Mouse (Mus musculus) stomach, embryonic 16.5 days (tissue): Measurements from ENCODE around the gene Sik1. TPM values are rescaled to one million over a fixed set of nuclear protein-coding genes. Genes with fewer than 3 reads are reported as not detected.
A peak's percentile ranks its signal among the peaks of the same experiment; 100 is the strongest.

Source experiments
- ATAC-seq: fragments of 200-750 bp; cut with Nextera tagmentation; 2 replicates; pipeline ENCODE4 v1.8.0; 2017; ENCODE audit warnings: moderate number of reproducible peaks, moderate TSS enrichment; ENCODE audit not compliant: insufficient read depth, low FRiP score
- H3K27ac ChIP-seq: fragments of 300-500 bp; sonication (generic); 2 replicates; pipeline ENCODE4 v1.5.1; 2014; ENCODE audit warnings: low read length
- H3K27me3 ChIP-seq: fragments of 300-500 bp; sonication (generic); 2 replicates; pipeline ENCODE4 v1.6.1; 2014; ENCODE audit warnings: low read length, control low read depth, mixed read lengths; ENCODE audit not compliant: control insufficient read depth, insufficient read depth
- H3K36me3 ChIP-seq: fragments of 300-500 bp; sonication (generic); 2 replicates; pipeline ENCODE4 v1.6.1; 2014; ENCODE audit warnings: low read length; ENCODE audit not compliant: control insufficient read depth, insufficient read depth
- H3K4me1 ChIP-seq: fragments of 300-500 bp; sonication (generic); 2 replicates; pipeline ENCODE4 v1.6.1; 2014; ENCODE audit warnings: low read length, control low read depth, mixed read lengths; ENCODE audit not compliant: control insufficient read depth, insufficient read depth
- H3K4me2 ChIP-seq: fragments of 300-500 bp; sonication (generic); 2 replicates; pipeline ENCODE4 v1.6.1; 2014; ENCODE audit warnings: low read depth, low read length, mixed read lengths
- H3K4me3 ChIP-seq: fragments of 300-500 bp; sonication (generic); replicated peaks from 2 replicates; pipeline ENCODE4 v1.5.1; 2014; ENCODE audit warnings: mild to moderate bottlenecking, low read length
- H3K9ac ChIP-seq: fragments of 300-500 bp; sonication (generic); 2 replicates; pipeline ENCODE4 v1.6.1; 2014; ENCODE audit warnings: low read length
- H3K9me3 ChIP-seq: fragments of 300-500 bp; sonication (generic); replicated peaks from 2 replicates; pipeline ENCODE4 v1.6.1; 2016; ENCODE audit warnings: low read length, control low read depth; ENCODE audit not compliant: control insufficient read depth
- WGBS: fragments of 180-500 bp; shearing (Covaris S2); extraction: QIAGEN DNeasy Blood & Tissue Kit; methylation state at CpG from one replicate; pipeline ENCODE4 v1.1.7; 2014; 5-methylcytosine and 5-hydroxymethylcytosine counted together
- polyA plus RNA-seq: library from polyadenylated mRNA; unstranded; fragments of >200 nt; fragmentation: Nextera tagmentation; extraction: Ambion mirVana; gene quantifications from 2 replicates; pipeline ENCODE4 v1.2.1, GENCODE M21; 2015

Sik1 gene
- polyA plus RNA-seq, 1 experiment from 2014 or later, result 20.2 TPM

GRCm38 (mm10) chr17:31809894-31810293 is 45.7 kb downstream of the Sik1 start:
- ATAC-seq, result no peak
- 62% methylated on average over 19 of the region's 19 CpGs for WGBS
- Histone ChIP-seq H3K9me3 (no peaks in the 10 kb centered on the region), H3K9ac (no peak overlapping the region), H3K4me2 (no peak overlapping the region), H3K4me1 (peaks cover 13% of the 10 kb centered on the region), H3K27ac (no peak overlapping the region), H3K4me3 (no peak overlapping the region), H3K27me3 (no peaks in the 10 kb centered on the region), H3K36me3 (no peaks in the 10 kb centered on the region)

DNA sequence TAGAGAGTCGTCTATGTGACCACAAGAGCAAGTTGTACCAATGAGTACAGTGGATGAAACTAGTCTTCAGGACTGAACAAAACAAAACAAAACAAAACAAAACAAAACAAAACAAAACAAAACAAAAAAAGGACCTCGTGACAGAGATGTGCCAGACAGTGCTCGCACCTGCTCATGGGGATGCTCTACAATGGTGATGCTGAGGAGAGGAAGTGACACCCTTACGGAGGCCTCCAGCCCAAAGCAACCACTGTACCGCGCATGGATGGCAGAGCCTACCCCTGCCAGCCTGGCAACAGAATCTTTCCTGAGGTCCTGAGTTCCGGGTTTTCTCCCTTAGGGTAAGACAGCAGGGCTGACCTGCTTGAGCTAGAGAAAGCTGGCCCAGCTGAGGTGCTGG is 46.5 kb downstream of the Sik1 start:
- no peak overlapping the region for H3K4me3 ChIP-seq
- H3K27me3 ChIP-seq, result no peaks in the 10 kb centered on the region
- no peaks in the 10 kb centered on the region for H3K9me3 ChIP-seq
- WGBS, result 92% methylated on average over 7 of the region's 7 CpGs
- H3K27ac ChIP-seq, result no peak overlapping the region
- no peaks in the 10 kb centered on the region for H3K36me3 ChIP-seq
- ATAC-seq, result no peak
- H3K4me2 ChIP-seq, result no peak overlapping the region
- peaks cover 5% of the 10 kb centered on the region; the same call in 1 of the 2 replicates for H3K4me1 ChIP-seq
- no peak overlapping the region for H3K9ac ChIP-seq

DNA sequence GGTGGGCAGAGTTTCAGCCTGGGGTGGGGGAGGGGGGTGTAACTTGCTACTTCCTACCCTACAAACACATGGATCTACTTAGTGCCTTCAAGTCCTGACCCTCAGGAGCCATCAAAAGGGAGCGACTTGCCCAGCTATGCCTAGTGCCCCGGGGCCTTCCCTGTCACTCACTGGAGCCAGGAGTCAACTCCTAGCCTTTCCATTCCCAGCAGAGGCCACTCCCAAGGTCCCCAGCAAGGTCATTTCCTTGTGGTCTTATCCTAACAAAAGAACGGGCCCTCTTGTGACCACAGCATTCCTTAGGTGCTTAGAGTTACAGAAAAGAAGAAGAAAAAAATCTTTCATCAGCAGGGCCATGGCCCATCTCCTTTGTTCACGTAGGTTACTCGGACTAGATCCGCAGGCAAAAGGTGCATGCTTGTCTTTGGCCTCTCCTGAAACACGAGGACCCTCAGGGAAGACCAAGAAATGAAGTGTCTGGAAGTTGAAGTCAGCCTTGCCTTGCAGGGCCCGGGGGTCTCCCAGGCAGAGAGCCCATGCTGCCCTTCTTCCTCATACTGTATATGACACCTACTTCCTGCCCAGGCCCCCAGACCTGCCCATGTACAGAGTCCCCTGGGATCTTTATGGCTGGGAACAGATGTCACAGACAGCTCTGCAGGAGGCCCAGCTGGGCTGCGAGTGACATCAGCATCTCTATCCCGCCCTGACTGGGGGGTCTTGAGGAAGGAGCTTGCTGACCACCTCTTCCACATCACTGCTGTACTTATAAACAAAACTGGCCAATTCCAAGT is 47.3 kb downstream of the Sik1 start:
- Histone ChIP-seq H3K27me3 (no peaks in the 10 kb centered on the region), H3K9me3 (no peaks in the 10 kb centered on the region), H3K27ac (no peak overlapping the region), H3K36me3 (no peaks in the 10 kb centered on the region), H3K9ac (0 out of 2 replicates have a peak overlapping the region, but pooled peaks have one; percentile 6), H3K4me3 (no peak overlapping the region), H3K4me1 (0 out of 2 replicates have a peak, but pooled peaks cover 5% of the 10 kb centered on the region), H3K4me2 (no peak overlapping the region)
- ATAC-seq, result peak; percentile 45; the same call in 1 of the 2 replicates
- WGBS, result 55% methylated on average over 10 of the region's 10 CpGs

DNA sequence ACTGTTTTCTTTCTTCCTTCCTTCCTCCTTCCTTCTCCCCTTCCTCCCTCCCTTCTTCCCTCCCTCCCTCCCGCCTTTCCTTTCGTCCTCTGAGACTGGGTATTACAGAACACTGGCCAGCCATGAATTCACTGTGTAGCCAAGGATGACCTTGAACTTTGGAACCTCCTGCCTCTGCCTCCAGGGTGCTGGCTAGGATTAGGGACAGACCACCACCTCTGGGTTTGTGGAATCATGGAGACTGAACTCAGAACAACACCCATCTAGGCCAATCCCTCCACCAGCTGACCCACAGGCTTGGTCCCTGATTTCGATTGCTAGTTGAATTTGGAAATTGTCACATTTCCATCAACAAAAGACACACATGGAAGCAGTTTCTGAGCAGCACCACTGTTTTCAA is 49.1 kb downstream of the Sik1 start:
- WGBS, result 47% methylated on average over 3 of the region's 3 CpGs

DNA sequence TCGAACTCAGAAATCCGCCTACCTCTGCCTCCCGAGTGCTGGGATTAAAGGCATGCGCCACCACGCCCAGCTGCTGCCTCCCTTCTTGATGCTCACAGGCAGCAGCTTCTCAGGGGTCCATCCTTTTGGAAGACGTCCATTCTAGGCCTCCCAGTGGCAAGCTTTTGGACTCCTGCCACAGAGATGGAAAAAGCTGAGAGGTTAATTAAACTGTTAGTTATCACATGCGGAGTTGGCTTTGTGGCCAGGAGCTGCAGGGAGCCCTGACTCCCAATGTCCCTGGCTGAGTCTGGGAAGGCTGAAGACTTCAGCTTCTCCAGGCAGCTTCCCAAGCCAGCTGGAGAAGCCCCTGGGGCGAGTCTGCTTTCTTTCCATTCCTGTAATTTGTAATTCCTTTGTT is 49.6 kb downstream of the Sik1 start:
- no peaks in the 10 kb centered on the region for H3K36me3 ChIP-seq
- WGBS, result 50% methylated on average over 8 of the region's 8 CpGs
- H3K4me1 ChIP-seq, result 0 out of 2 replicates have a peak, but pooled peaks cover 5% of the 10 kb centered on the region
- H3K27ac ChIP-seq, result peak overlapping the region; percentile 57
- no peaks in the 10 kb centered on the region for H3K27me3 ChIP-seq
- H3K4me2 ChIP-seq, result no peak overlapping the region
- no peaks in the 10 kb centered on the region for H3K9me3 ChIP-seq
- no peak overlapping the region for H3K4me3 ChIP-seq
- no peak overlapping the region for H3K9ac ChIP-seq
- peak; percentile 61; the same call in 1 of the 2 replicates for ATAC-seq

More for the DNA sequence above, 49.1 kb downstream of the Sik1 start:
- no peak overlapping the region for H3K4me3 ChIP-seq
- no peaks in the 10 kb centered on the region for H3K27me3 ChIP-seq
- H3K9ac ChIP-seq, result 0 out of 2 replicates have a peak overlapping the region, but pooled peaks have one; percentile 28
- peak overlapping the region; percentile 57 for H3K27ac ChIP-seq
- H3K36me3 ChIP-seq, result no peaks in the 10 kb centered on the region
- 0 out of 2 replicates have a peak, but pooled peaks cover 5% of the 10 kb centered on the region for H3K4me1 ChIP-seq
- no peaks in the 10 kb centered on the region for H3K9me3 ChIP-seq
- no peak overlapping the region for H3K4me2 ChIP-seq
- ATAC-seq, result no peak

DNA sequence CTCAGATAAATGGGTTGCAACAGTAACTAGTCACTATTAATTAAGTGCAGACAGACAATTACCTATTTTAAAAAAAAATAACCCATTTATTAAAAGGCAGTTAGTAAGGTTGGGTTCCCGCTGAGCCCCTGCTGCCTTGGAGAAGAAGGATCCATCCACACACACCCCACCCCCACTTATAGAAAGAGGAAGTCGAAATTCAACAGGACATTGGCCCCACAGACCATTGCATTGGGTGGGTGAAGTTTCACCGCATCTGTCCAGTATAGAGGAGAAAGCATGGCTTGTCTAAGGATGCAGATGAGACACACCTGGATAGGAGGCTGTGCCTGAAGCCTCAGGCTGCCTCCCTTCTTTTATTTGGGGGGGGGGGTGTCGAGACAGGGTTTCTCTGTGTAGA is 50.0 kb downstream of the Sik1 start:
- Histone ChIP-seq H3K4me3 (no peak overlapping the region), H3K27ac (peak overlapping the region; percentile 12; the same call in 1 of the 2 replicates), H3K36me3 (no peaks in the 10 kb centered on the region), H3K9ac (no peak overlapping the region), H3K4me2 (no peak overlapping the region), H3K9me3 (no peaks in the 10 kb centered on the region), H3K4me1 (0 out of 2 replicates have a peak, but pooled peaks cover 5% of the 10 kb centered on the region), H3K27me3 (no peaks in the 10 kb centered on the region)
- no peak for ATAC-seq
- 59% methylated on average over 4 of the region's 4 CpGs for WGBS

DNA sequence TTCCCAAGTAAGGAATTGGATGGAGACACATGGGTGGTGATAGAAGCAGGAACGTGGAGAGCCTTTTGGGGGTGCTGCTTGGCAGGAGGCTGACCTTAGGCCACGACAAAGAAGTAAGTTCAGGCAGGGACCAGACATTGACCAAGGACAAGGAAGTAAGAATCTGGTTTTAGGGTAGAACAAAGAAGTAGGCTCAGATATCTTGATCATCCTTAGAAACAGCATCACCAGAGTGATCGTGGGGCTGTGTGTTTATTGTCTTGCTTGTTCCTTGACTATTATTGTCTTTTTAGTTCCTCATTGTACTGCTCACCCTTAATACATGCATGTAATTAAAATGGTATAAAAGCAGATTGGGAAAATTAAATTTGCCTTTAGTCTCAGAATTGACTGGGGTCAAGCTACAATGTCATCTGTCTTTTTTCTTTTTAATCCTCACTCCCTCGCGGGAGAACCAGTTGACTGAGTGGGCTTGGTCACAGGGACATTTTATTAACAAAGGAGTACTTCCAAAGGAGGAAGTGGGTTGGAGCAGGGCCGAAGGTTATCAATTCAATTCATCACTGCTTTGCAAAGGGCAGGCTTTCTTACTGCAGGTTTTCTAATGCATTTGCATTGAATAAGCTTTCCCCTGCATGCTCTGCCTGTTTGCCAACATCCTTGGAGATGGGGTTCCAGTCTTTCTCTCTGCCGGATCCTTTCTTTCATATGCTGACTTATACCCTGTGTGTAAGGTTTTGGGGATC is 53.2 kb downstream of the Sik1 start:
- 0 out of 2 replicates have a peak, but pooled peaks cover 5% of the 10 kb centered on the region for H3K4me1 ChIP-seq
- H3K9me3 ChIP-seq, result no peaks in the 10 kb centered on the region
- no peak for ATAC-seq
- no peak overlapping the region for H3K9ac ChIP-seq
- H3K4me3 ChIP-seq, result no peak overlapping the region
- no peaks in the 10 kb centered on the region for H3K36me3 ChIP-seq
- H3K4me2 ChIP-seq, result no peak overlapping the region
- WGBS, result 44% methylated on average over 7 of the region's 7 CpGs
- no peaks in the 10 kb centered on the region for H3K27me3 ChIP-seq
- H3K27ac ChIP-seq, result no peak overlapping the region

DNA sequence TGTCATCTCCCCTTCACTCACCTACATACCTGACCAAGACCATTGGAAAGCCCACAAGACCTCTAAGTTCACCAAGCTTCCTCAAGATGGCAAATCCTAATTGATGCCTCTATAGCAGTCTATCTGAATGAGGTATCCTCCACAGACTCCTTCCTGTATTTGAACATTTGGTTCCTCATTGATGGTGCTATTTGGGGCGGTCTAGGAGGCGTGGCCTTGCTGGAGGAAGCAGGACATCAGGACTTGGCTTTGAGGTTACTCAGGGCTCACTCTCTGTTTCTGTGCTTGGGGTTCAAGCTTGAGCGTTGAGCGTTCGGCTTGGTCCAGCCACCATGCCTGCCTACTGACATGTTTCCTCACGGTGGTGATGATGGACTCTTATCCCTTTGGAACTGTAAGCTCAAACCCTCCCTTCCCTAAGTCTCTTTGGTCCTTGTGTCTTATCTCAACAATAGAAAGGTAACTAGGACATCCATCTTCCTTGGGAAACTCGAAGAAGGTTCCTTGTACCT is 54.7 kb downstream of the Sik1 start:
- Histone ChIP-seq H3K9me3 (no peaks in the 10 kb centered on the region), H3K27me3 (no peaks in the 10 kb centered on the region), H3K4me2 (no peak overlapping the region), H3K27ac (no peak overlapping the region), H3K4me3 (no peak overlapping the region), H3K36me3 (no peaks in the 10 kb centered on the region), H3K9ac (no peak overlapping the region), H3K4me1 (no peaks in the 10 kb centered on the region)
- ATAC-seq, result no peak
- 84% methylated on average over 7 of the region's 7 CpGs for whole genome bisulfite sequencing

GRCm38 (mm10) chr17:31795893-31796292 is 59.7 kb downstream of the Sik1 start:
- 73% methylated on average over 4 of the region's 4 CpGs for WGBS

More at GRCm38 (mm10) chr17:31795893-31796292, 59.7 kb downstream of the Sik1 start:
- ATAC-seq, result no peak
- Histone ChIP-seq H3K36me3 (no peaks in the 10 kb centered on the region), H3K4me1 (peaks cover 20% of the 10 kb centered on the region), H3K9ac (no peak overlapping the region), H3K4me2 (no peak overlapping the region), H3K27me3 (no peaks in the 10 kb centered on the region), H3K9me3 (no peaks in the 10 kb centered on the region), H3K27ac (no peak overlapping the region), H3K4me3 (no peak overlapping the region)
